Mouse (Mus musculus) frontal cortex, postnatal 10 days (tissue): ENCODE data around the gene Gse1.

Experiments
- DNase-seq, 2 experiments: peaks; one replicate each; pipeline ENCODE4 v3.0.0; 2022; ENCODE audit warnings: low spot score in 2 of 2, mixed read lengths in 1 of 2

Gse1 gene

GRCm38 (mm10) chr8:120478754-120479153 is 250.5 kb downstream of the Gse1 start:
- no peak for DNase-seq

- no peak for DNase-seq
Measured at GRCm38 (mm10) chr8:120479691-120480090, 251.4 kb downstream of the Gse1 start.

- DNase-seq = no peak
Measured at GRCm38 (mm10) chr8:120482015-120482689, 253.9 kb downstream of the Gse1 start.

GRCm38 (mm10) chr8:120484460-120484859 is 256.2 kb downstream of the Gse1 start:
- DNase-seq = no peak

GRCm38 (mm10) chr8:120485116-120485515 is 256.9 kb downstream of the Gse1 start:
- DNase-seq = no peak

GRCm38 (mm10) chr8:120485551-120486476 is 257.6 kb downstream of the Gse1 start:
- no peak for DNase-seq

GRCm38 (mm10) chr8:120486477-120487376 is 258.5 kb downstream of the Gse1 start:
- peak in 1 of 2 experiments; percentile 61 for DNase-seq

- DNase-seq = no peak
Measured at GRCm38 (mm10) chr8:120487377-120487728, 259.1 kb downstream of the Gse1 start.

- DNase-seq = peak in 1 of 2 experiments; percentile 74
Measured at GRCm38 (mm10) chr8:120487729-120488510, 259.7 kb downstream of the Gse1 start.

- DNase-seq = no peak
Measured at GRCm38 (mm10) chr8:120488636-120489131, 260.4 kb downstream of the Gse1 start.

GRCm38 (mm10) chr8:120489142-120489754 is 261.0 kb downstream of the Gse1 start:
- DNase-seq = no peak

GRCm38 (mm10) chr8:120489771-120490281 is 261.6 kb downstream of the Gse1 start:
- DNase-seq = no peak

GRCm38 (mm10) chr8:120490354-120491141 is 262.3 kb downstream of the Gse1 start:
- DNase-seq = no peak

- DNase-seq = no peak
Measured at GRCm38 (mm10) chr8:120491166-120491793, 263.0 kb downstream of the Gse1 start.

- no peak for DNase-seq
Measured at GRCm38 (mm10) chr8:120492193-120492880, 264.1 kb downstream of the Gse1 start.

GRCm38 (mm10) chr8:120492881-120493220 is 264.6 kb downstream of the Gse1 start:
- DNase-seq = no peak

GRCm38 (mm10) chr8:120493508-120494464 is 265.5 kb downstream of the Gse1 start:
- no peak for DNase-seq
